Mouse (Mus musculus): ENCODE results near the gene Vps33a.

The Vps33a gene

DNA sequence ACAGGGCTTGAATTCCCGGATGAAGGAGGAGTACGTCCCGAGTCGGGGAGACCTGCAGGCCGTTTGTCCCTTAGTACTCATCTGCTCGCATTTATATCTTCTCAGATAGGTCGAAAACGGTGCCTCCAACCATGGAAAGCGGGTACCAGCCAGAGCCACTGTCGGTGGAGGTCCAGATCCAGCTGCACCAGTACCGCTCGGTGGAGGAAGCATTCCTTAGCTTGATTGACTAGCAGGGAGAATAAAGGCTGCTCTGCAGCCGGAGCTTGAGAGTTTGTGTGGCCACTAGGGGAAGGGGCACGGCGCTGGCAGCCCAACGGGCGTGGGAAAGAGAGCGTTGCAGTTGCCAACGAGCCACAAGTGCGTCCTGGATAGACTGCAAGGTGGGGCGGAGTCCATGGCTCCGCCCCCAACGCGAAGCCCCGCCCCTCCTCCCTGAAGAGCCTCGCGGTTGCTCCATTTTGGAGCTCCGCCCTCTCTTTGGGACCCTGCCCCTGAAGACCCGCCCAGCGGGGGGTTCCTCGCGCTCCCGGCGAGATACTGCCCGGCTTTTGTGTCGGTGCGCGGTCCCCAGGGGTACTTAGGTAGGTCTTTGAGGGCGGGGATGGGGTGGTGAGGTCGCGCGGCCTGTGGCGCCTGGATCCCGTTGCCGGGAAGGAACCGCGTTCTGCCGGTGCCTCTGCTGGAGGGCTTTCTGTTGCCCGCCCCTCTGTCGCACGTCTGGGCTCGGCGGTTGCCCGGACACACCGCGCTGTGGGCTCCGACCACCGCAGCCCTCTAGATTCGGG lies 64.7 kb downstream of the Vps33a start:
- ChIA-PET POLR2A (interaction anchor here (0.5 to 7.3 kb wide), 33 partner anchors 8 to 376 kb away, joined by 3 to 72 read pairs (median 4); partner anchors contain the start of genes Diablo (in 3 of the 4), Gm49027 (in 2 of the 4), Mlxip (in 2 of the 4) and Vps33a (in 2 of the 4)), CTCF (interaction anchor here in 3 of 4 experiments (0.6 to 1.7 kb wide), 20 partner anchors 8 to 1269 kb away, joined by 3 to 11 read pairs (median 3); partner anchors contain the start of genes Diablo (in 1 of the 3), Il31 (in 1 of the 3), Lrrc43 (in 1 of the 3) and Mlxip (in 1 of the 3))

DNA sequence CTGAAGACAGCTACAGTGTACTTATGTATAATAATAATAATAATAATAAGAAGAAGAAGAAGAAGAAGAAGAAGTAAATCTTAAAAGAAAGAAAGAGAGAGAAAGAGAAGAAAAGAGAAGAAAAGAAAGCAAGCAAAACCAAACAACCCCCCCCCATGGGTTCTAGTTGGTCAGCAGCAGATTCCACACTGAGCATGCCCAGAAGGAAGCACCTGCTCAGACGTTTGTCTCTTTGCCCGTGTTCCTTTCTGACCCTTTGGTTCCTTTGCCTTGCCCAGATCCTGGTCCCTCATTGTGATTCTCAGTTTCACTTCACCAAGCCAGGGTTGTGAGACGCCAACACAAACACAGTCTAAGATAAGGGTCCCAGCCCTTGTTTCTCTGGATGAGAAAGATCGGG lies 70.9 kb downstream of the Vps33a start:
- ChIA-PET CTCF (no interaction called here), POLR2A (interaction anchor here in 1 of 4 experiments (1.1 kb wide), 1 partner anchor 10 kb away, joined by 3 read pairs; no protein-coding TSS in a partner anchor)

DNA sequence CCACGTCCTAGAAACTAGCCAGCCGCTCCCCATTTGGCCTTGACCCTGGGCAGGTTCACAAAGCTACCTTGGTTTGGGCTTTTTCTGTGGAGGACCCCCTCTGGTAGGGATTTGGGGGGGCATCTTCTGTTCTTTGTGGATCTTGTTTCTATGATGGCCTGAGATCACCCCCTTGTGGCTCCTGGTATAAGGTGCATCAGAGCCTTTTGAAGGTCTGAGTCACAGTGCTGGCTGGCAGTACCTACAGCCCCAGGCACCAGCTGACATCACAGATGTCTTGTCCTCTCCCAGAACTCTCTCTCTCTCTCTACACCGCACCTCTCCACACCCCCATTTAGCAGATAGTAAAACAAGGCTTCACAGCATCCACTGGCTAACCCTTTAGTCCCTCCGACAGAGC lies 73.1 kb downstream of the Vps33a start:
- POLR2A ChIA-PET: interaction anchor here in 3 of 4 experiments (0.6 to 3.3 kb wide), 8 partner anchors 8 to 1410 kb away, joined by 3 to 11 read pairs (median 5); partner anchors contain the start of gene B3gnt4 (in 1 of the 3)
- CTCF ChIA-PET: interaction anchor here (0.5 to 3.5 kb wide), 21 partner anchors 8 to 1407 kb away, joined by 3 to 14 read pairs (median 4); partner anchors contain the start of genes B3gnt4 (in 1 of the 4), Diablo (in 1 of the 4), Il31 (in 1 of the 4) and Lrrc43 (in 1 of the 4)

DNA sequence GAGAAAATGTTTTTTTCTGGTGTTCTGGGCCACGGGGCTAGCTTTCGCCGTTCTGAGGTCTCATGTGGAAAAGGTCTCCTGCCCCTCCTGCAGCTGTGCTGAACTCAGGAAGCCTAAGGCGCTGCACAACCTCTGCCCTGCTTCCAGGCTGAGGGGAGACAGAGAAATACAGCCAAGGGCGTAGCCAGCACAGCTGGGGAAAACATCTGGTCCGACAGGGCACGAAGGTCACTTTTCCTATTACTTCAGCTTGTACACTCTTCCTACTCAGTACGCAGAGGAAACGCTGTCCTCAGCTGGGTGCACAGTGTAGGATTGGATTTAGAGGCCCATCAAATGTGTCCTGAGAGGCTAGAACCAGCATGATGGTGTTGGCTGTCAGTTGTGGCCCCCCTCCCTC lies 82.9 kb downstream of the Vps33a start:
- POLR2A ChIA-PET: interaction anchor here (0.5 to 1.2 kb wide), 5 partner anchors 9 to 1409 kb away, joined by 3 to 5 read pairs (median 3); no protein-coding TSS in a partner anchor
- CTCF ChIA-PET: interaction anchor here in 3 of 4 experiments (0.6 to 1.2 kb wide), 5 partner anchors 10 to 256 kb away, joined by 3 to 11 read pairs (median 5); no protein-coding TSS in a partner anchor

DNA sequence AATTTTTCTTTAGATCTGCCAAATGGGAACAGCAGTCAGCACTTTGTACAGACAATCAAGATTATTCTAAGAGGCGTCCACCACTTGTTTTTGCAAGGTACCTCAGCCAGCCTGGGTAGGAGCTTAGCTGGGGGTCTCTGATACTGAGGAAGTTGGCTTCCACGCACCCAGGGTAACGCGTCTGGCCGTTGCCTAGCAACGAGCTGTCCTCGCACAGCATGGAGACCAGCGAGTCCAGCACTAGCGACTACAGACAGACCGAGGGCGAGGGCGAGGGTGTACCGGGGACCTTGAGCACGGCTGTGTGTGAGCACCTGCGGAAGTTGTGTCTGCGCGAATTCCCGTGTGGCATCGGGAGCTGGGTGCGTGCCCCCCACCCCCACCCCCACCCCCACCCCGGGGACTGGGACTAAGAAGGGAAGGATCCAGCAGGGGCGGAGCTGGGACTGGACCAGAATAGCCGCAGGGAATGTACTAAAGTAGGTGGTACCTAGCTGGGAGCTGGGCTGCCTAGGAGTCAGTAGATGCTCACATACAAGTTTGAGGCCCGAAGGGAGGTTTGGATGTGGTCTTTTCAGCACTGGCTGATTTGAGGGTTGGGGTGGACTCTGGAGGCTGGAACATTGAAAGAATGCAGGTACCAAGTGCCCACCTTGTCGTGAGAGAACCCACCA lies 83.6 kb downstream of the Vps33a start, which contains the start of the genes Lrrc43 and Il31:
TSS of gene Lrrc43 (plus strand) at position 194 of the 674 bp plus-strand sequence.
TSS of gene Il31 (minus strand) at position 378 of the 674 bp plus-strand sequence.
- CTCF ChIA-PET: interaction anchor here in 3 of 4 experiments (0.6 to 1.2 kb wide), 6 partner anchors 11 to 256 kb away, joined by 3 to 11 read pairs (median 3); no protein-coding TSS in a partner anchor

DNA sequence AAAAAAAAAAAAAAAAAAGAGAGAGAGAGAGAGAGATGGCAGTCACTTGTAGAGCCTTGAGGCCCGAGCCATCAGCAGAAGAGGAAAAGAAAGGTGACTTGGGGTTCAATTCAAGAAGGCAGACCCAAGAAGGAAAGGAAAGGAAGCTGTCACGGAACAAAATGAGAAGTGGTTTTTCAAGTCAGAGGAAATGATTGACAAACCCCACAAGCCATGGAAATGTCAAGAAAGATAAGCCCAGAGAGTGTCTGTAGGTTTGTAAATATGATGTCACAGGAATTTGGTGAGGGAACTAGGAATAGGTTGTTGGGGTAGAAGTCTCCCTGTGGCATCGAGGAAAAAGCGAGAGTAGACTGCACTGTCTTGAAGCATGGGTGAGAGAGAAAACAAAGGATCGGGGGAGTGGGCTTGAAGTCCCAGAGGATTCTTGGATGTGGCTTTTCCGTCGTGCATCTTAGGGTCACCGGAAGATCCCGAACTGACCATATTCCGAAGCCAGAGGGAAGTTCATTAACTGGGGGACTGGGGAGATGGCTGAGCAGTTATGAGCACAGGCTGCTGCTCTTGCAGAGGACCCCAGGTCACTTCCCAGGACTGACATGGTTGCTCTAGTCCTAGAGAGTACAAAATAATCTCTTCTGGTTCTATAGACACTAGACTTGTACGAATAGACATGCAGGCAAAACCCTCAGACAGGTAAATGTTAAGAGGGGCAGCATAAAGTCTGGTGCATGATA lies 85.0 kb downstream of the Vps33a start:
- CTCF ChIA-PET: interaction anchor here in 2 of 4 experiments (0.5 to 0.7 kb wide), 2 partner anchors 115 to 238 kb away, joined by 3 read pairs; no protein-coding TSS in a partner anchor
- POLR2A ChIA-PET: interaction anchor here in 2 of 4 experiments (0.7 kb wide), 4 partner anchors 12 to 366 kb away, joined by 3 to 7 read pairs (median 4); no protein-coding TSS in a partner anchor

More for the DNA sequence above, 83.6 kb downstream of the Vps33a start, which contains the start of the genes Lrrc43 and Il31:
- POLR2A ChIA-PET: interaction anchor here (0.5 to 1.2 kb wide), 6 partner anchors 9 to 1409 kb away, joined by 3 to 5 read pairs (median 3); no protein-coding TSS in a partner anchor
